Mouse (Mus musculus): ENCODE data around the gene Etfbkmt.

- TF ChIP-seq CTCF (IDR thresholded peaks at IDR 0.05; ENCODE audit: insufficient read depth, low read length) (no peak), POLR2A (IDR thresholded peaks at IDR 0.05; ENCODE audit: borderline replicate concordance, extremely low read depth, low read depth, low read length) (no peak)
These were observed 34.4 kb downstream of the Etfbkmt start for GRCm38 (mm10) chr6:149173831-149174625.

Data from lung, adult 2 months (tissue).